Mouse (Mus musculus): ENCODE measurements around the gene Madd. TPM values are rescaled to one million over a fixed set of nuclear protein-coding genes. Genes with fewer than 3 reads are reported as not detected.

Gene Madd
- polyA plus RNA-seq, 1 experiment: 19.7 TPM

- no peak for DNase-seq (ENCODE audit: low spot score)
Observed at GRCm38 (mm10) chr2:91175490-91175889, 8.1 kb downstream of the Madd start.

- no peak for DNase-seq (ENCODE audit: low spot score)
Observed at GRCm38 (mm10) chr2:91169587-91170322, 13.9 kb downstream of the Madd start.

DNA sequence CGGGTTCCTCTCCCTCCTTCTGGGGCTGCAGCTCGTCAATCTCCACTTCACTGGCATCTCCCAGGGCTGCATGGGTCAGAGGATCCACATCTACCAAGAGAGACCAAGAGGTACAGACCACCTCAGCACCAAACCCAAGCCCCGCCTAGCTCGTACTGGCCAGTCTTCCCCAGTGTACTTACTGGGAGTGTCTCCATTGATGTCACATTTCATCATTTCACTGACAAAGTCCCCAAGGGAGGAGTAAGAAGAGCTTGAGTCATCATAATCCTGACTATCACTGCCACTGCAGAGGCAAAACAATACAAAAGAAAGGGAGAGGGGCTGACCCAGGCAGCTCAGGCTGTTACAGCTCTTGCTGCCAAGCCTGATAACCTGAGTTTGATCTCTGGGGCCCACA is 16.0 kb downstream of the Madd start:
- DNase-seq (ENCODE audit: low spot score): no peak

DNA sequence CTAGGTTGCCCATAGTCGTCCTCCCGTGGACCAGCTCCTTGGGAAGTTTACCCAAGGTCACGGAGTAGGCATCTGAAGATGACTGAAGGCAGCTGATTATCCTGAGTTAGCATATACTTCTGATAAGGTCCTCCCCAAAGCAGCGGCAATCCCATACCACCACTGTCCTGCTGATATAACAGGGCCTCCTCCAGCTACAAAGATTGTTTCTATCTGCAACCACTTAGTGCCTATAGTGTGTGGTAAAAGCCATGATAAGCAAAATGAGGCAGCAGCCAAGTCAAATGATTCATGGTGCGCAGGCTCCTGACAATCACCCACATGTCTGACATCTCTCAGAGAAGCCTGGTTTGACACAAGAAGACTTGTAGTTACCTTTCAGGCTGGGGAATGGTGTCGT is 18.6 kb downstream of the Madd start:
- no peak for DNase-seq (ENCODE audit: low spot score)

DNA sequence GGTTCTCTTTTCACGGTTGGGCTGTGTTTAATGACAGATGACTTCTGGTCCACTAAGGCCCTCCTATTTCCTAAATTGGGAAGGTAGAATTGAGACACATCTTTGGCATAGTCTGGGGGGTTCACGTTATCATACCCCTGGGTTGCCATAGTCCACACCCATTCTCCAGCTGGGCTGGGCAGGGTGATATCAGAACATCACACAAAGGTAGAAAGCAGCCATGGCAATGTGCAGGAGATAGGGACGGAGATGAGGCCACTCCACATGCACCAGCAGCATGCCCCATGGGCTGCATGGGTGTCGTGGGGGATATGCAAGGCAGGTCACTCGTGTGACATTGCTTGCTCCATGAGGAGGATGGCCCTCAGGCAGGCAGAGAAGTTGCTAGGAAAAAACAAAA is 20.1 kb downstream of the Madd start:
- no peak for DNase-seq (ENCODE audit: low spot score)

- no peak for DNase-seq (ENCODE audit: low spot score)
Observed at GRCm38 (mm10) chr2:91162952-91163351, 20.7 kb downstream of the Madd start.

DNA sequence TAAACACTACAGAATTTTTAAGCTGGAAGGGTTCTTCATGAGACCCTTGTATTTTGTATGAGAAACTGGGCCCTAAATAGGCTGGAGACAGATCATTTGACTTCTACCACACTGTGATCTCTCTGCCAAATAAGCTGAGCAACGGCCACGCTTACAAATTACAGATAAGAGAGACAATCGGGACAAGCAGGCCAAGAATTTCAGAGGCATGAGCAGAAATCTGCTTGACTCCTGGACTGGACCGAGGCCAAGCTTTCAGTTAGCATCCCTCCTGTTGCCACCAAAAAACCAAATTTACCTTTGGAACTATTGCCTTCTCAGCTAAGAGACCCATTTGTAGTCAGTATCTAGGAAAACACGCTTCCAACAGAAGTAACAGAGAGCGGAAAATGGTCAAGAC is 23.0 kb downstream of the Madd start:
- no peak for DNase-seq (ENCODE audit: low spot score)

DNA sequence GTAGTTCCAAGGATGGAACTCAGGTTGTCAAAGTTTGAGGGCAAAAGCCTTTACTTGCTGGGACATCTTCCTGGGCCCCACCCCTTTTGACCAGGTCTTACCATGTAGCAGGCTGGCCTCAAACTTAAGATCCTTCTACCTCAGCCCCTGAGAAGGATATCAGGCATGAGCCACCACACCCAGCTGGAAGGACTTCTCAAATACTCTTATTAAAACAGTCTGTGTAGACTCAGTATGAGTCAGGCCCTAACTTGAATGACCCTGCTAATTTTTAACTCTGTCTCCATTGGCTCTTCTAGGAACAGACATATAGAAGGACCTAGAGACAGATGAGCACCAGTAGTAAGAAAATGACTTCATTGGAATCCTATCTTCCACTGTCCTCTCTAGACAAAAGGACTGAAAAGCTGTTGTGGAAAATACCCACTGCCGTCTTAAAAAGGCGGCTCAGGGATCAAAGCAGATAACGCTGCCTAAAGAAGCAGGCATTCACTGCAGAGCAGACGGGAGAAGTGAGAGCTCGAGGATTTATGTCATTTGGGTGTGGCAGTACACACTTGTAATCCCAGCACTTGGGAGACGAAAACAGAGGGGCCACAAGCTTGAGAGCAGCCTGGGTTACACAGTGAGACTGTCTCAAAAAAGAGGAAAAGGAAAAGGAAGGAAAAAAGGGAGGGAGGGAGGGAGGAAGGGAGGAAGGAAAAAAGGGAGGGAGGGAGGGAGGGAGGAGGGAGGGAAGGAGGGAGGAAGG is 26.5 kb downstream of the Madd start:
- no peak for DNase-seq (ENCODE audit: low spot score)

DNA sequence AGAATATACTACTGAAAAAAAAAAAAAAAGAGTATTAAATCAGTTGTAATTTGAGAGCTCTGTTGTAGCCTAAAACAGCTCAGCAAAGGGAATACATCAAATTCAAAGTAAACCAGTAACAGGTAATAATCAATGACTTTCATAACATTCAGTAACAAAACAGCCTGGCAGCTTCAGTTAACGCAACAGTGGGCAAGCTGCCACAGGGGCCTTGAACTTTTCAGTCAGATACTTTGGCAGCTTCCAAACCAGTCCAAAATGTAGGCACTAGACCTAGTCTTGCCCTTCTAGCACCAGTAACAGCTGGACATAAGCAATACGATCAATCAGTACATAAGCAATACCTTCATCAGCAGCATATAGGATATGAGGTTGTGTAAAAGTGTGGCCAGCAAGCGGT is 29.5 kb downstream of the Madd start:
- no peak for DNase-seq (ENCODE audit: low spot score)

DNA sequence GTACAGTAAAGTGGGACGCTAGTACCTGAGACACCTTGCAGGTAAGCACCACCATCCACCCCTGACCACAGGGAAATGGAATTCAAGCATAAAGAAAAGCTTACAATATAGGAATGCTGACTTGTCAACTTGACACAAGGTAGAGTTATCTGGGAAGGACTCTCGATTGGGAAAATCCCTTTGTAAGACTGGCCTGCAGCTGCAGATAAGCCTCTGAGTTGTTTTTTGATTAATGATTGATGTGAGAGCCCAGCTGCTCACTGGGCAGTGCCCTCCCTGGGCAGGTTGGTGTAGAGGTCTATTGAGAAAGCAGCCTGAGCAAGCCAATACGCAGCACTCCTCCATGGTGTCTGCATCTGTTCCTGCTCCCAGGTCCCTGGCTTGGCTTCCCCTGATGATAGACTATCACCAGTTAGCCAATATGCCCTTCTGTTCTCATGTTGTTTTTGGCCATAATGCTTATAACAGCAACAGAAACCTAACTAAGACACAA is 30.7 kb downstream of the Madd start:
- DNase-seq (ENCODE audit: low spot score): no peak

DNA sequence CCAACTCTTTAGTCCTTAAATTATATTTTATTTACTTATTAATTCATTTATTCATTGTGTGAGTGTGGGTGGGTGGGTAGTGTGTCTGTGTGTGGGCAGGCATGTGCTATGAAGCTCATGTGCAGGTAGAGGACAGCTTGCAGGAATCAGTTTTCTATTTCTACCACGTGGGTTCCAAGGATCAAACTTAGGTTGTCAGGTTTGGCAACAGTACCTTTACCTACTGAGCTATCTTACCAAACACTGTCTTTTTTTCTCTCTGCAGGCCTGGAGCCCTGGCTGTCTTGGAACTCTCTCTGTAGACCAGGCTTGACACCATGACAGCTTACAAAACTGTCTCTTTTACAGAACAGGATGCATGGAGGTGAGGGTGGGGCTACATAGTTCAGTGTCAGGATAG is 32.3 kb downstream of the Madd start:
- no peak for DNase-seq (ENCODE audit: low spot score)

DNA sequence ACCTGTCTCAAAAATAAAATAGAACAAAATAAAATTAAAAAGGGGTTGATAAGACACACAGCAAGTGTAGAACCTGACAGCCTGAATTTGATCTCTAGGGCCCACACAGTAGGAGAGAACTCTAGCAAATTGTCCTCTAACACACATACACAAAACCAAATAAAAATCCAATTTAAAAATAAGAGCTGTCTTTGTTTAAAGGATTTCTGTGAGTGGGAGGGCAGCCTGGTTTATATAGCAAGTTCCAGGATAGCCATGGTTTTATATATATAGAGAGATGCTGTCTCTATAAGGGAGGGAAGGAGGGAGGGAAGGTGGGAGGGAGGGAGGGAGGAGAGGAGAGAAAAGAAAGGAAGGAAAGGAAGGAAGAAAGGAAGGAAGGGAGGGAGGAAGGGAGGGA is 35.5 kb downstream of the Madd start:
- DNase-seq (ENCODE audit: low spot score): no peak

- no peak for DNase-seq (ENCODE audit: low spot score)
Observed at GRCm38 (mm10) chr2:91143401-91143800, 40.2 kb downstream of the Madd start.

DNA sequence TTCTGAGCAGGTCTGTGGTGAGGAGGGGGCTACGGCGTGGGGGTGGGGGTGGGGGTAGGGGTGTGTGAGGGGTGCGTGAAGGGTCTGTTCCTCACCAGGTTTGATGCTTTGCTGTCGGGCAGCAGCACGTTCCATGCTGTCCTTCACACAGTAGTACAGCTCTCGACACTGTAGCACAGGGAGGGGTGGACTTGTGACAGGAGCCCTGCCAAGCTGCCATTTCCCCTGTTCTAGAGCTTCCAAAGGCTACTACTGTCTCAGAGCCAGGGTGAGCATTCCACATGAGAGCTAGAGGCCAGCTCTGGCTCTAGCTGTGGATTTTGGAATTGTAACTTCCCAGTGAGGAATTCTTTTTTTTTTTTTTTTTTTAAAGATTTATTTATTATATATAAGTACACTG is 40.7 kb downstream of the Madd start:
- no peak for DNase-seq (ENCODE audit: low spot score)

DNA sequence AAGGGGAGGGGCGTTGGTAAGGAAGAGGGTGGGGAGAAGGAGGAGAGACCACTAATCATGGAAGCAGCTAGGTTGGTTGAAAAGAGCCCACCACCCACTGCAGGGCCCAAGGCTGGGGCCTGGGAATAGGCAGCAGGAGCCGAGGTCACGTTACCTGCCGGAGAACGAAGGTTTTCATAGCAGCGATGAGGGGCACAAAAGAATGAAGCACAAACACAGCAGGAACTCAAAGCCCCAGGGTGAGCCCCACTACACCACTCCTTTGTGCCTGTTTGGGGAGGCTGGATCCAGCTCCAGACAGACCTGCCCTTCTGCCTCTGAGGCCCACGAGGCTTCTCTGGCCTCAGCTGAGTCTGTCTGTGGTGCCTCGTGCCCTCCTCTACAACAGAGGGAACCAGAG is 43.9 kb downstream of the Madd start:
- no peak for DNase-seq (ENCODE audit: low spot score)

- no peak for DNase-seq (ENCODE audit: low spot score)
Observed at GRCm38 (mm10) chr2:91139311-91139710, 44.3 kb downstream of the Madd start.

DNA sequence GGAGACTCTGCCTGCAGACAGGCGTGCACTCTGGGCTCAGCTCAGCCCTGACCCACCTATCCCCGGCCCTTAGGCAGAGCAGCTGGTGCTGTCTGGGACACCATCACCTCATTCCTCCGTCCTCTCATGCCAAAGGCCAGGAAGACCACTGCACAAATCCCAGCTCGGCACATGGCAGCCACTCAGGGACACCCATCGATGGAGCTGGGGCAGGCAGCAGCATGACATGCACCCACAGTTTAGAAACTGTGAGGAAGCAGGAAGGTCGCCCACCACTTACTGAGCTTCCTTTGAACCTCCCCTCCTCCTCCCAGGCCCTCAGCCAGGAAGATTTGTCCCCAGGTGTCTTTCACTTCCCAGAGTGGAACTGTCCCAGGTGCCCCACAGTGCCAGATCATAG is 46.2 kb downstream of the Madd start:
- no peak for DNase-seq (ENCODE audit: low spot score)

GRCm38 (mm10) chr2:91136513-91137412 is 46.9 kb downstream of the Madd start:
- DNase-seq (ENCODE audit: low spot score): no peak

- DNase-seq (ENCODE audit: low spot score): no peak
Observed at GRCm38 (mm10) chr2:91132035-91132434, 51.6 kb downstream of the Madd start.

DNA sequence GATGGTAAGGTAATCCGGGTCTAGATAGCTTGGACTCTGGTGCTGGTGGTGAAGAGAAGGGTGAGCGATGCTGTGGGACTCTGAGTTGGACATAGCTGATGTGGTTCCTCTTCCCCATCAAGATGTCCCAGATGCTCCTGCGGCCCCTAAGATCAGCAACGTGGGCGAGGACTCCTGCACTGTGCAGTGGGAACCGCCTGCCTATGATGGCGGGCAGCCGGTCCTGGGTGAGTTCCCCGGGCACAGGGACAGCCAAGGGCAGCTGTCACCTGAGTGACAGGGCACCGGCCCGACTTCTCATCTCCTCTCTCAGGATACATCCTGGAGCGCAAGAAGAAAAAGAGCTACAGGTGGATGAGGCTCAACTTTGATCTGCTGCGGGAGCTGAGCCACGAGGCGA is 52.4 kb downstream of the Madd start:
- no peak for DNase-seq (ENCODE audit: low spot score)

- no peak for DNase-seq (ENCODE audit: low spot score)
Observed at GRCm38 (mm10) chr2:91130126-91130525, 53.5 kb downstream of the Madd start.

DNA sequence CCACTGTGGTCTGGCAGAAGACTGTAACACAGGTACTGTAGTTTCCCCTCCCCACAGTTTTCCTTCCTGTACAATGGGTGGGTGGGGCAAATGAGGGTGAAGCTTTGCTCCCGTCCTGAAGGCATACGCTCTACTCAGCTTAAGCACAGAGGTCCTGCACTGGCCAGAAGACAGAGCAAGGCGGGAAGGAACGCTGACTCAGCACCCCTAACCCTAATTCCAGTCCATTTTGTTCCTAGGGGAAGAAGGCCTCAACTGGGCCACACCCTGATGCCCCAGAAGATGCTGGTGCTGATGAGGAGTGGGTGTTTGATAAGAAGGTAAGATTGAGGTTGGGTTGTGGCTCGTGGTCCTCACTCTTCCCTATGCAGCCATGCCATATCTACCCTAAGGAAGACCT is 54.9 kb downstream of the Madd start:
- DNase-seq (ENCODE audit: low spot score): no peak
